Mouse (Mus musculus) heart, postnatal 0 days (tissue): Measurements from ENCODE around the gene Syf2.

Experiments used
- CTCF ChIP-seq: IDR thresholded peaks from 2 replicates; pipeline ENCODE4 v1.5.1; 2016; ENCODE audit warnings: antibody characterized with exemption, control low read depth, low read depth
- EP300 ChIP-seq: IDR thresholded peaks from 2 replicates; pipeline ENCODE4 v1.6.1; 2016; ENCODE audit warnings: antibody characterized with exemption, low read depth

DNA sequence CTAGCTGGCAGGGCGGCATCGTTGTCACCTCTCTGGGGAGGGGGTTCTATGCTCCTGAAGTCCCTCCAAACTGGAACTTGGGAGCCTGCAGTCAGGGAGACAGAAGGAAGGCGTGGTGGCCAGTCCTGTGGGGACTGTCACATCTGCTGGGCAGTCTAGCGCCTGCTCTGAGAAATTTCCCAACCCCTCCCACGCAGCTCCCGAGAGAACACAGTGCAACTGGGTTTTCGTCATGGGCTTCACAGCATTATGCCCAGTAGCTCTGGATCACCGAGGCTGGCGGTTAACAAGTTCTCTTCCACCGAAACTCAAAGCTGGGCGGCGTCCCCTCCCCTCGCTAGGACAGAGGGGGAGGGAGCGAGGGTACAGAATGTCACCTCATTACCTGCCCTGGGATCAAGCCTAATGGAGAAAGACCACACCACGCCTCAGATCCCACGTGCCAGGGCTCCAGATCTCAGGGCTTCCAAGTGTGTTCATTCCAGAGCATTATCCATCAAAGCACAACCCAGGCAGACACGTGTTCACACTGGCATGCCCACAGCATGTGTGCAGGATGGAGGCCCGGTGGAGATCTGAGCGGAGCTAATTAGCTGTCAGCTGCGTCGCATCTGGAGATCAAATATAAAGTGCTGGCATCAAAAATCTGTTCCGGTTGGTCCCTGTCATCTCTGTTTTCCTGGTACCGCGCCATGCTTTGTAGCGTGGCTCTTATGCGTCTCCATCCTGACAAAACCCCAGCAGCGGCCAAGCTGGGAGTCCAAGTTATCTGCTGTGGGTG is 13.2 kb downstream of the Syf2 start:
- TF ChIP-seq CTCF (no peak), EP300 (no peak)
